Comparison of ENCODE assay signal across 12 mouse cellular contexts in genomic region chr6:106593756-106594155, GRCm38 (mm10).
DNase-seq lines count a peak whose midpoint lies in the region; ATAC-seq and TF ChIP-seq lines count a peak whose summit lies in the region.
"Had no signal": no experiment of that assay in that cellular context is flagged by ENCODE, and none has a peak within 500 bp of the region (broad histone marks: within the 10 kb centered on the region; RNA-seq: fewer than 3 reads in every experiment).

No protein-coding gene starts in this region.

- peaks cover 7% of the 10 kb centered on the region for H3K4me1 ChIP-seq in hindbrain, embryonic 13.5 days (replicated peaks)
- peaks cover 9% of the 10 kb centered on the region; the same call in 1 of the 2 replicates for H3K4me1 ChIP-seq in hindbrain, embryonic 10.5 days (replicated peaks)
- H3K4me1 ChIP-seq in ES-E14 (ENCODE audit: control insufficient read depth in 2 of 2, insufficient read depth in 2 of 2, low read length in 2 of 2, poor library complexity in 1 of 2): no peaks in the 10 kb centered on the region; a peak in 1 of 4 replicates
- 0 out of 2 replicates have a peak, but pooled peaks cover 5% of the 10 kb centered on the region for H3K4me1 ChIP-seq in limb, embryonic 11.5 days (ENCODE audit: control insufficient read depth, insufficient read depth, low read length)
- H3K4me1 ChIP-seq in liver, postnatal 0 days (ENCODE audit: insufficient read depth): no peaks in the 10 kb centered on the region
- H3K4me1 ChIP-seq: liver, embryonic 13.5 days had no signal

- H3K4me3 ChIP-seq in hindbrain, embryonic 13.5 days: no peak overlapping the region
- no peak overlapping the region; the same call in 1 of the 2 replicates for H3K4me3 ChIP-seq in hindbrain, embryonic 10.5 days
- no peak overlapping the region for H3K4me3 ChIP-seq in ES-E14 (ENCODE audit: insufficient read depth in 1 of 2, low read depth in 1 of 2, low read length in 2 of 2, poor library complexity in 1 of 2, severe bottlenecking in 1 of 2)
- H3K4me3 ChIP-seq in limb, embryonic 11.5 days (ENCODE audit: low read depth, low read length): no peak overlapping the region
- no peak overlapping the region for H3K4me3 ChIP-seq in liver, postnatal 0 days (ENCODE audit: low read depth, low read length)
- H3K4me3 ChIP-seq: layer of hippocampus, adult 2 months; liver, embryonic 13.5 days had no signal

- no peak for TF ChIP-seq CTCF in brain, embryonic 14.5 days (IDR thresholded peaks at IDR 0.05; ENCODE audit: borderline replicate concordance, extremely low read depth, insufficient read depth, insufficient read length)
- no peak for TF ChIP-seq CTCF in liver, postnatal 0 days (IDR thresholded peaks at IDR 0.05; ENCODE audit: low read depth)

- in situ Hi-C loops in ES-E14 (cut with MboI; ENCODE audit: low sequenced_read_pairs in 2 of 2, unreplicated experiment in 2 of 2): no loop called here

- H3K27ac ChIP-seq in hindbrain, embryonic 13.5 days: no peak overlapping the region
- no peak overlapping the region for H3K27ac ChIP-seq in hindbrain, embryonic 10.5 days
- H3K27ac ChIP-seq in ES-E14 (ENCODE audit: insufficient read depth, low read depth, low read length, poor library complexity, severe bottlenecking): no peak overlapping the region
- H3K27ac ChIP-seq in limb, embryonic 11.5 days (replicated peaks; ENCODE audit: low read depth, low read length): no peak overlapping the region; the same call in 1 of the 2 replicates
- H3K27ac ChIP-seq in liver, postnatal 0 days (ENCODE audit: low read depth): no peak overlapping the region
- H3K27ac ChIP-seq: layer of hippocampus, adult 2 months; liver, embryonic 13.5 days had no signal

- no peak for TF ChIP-seq POLR2A in brain, embryonic 14.5 days (IDR thresholded peaks at IDR 0.05; ENCODE audit: borderline replicate concordance, extremely low read depth, insufficient read depth, insufficient read length, poor library complexity, severe bottlenecking)

- H3K4me2 ChIP-seq in hindbrain, embryonic 13.5 days: peak overlapping the region; percentile 30
- H3K4me2 ChIP-seq in limb, embryonic 11.5 days (ENCODE audit: low read depth, severe bottlenecking): no peak overlapping the region
- H3K4me2 ChIP-seq in liver, postnatal 0 days (ENCODE audit: low read depth, low read length): no peak overlapping the region
- H3K4me2 ChIP-seq: liver, embryonic 13.5 days had no signal

- intact Hi-C loops in left cerebral cortex, postnatal 36 days (cut with DNase I): no loop called here

- no peaks in the 10 kb centered on the region for H3K9me3 ChIP-seq in hindbrain, embryonic 13.5 days
- no peaks in the 10 kb centered on the region for H3K9me3 ChIP-seq in hindbrain, embryonic 10.5 days
- no peaks in the 10 kb centered on the region for H3K9me3 ChIP-seq in ES-E14 (ENCODE audit: control insufficient read depth, insufficient read depth, low read depth, low read length)
- H3K9me3 ChIP-seq in limb, embryonic 11.5 days (ENCODE audit: control insufficient read depth, low read length): no peaks in the 10 kb centered on the region
- H3K9me3 ChIP-seq in liver, postnatal 0 days (ENCODE audit: low read length): no peaks in the 10 kb centered on the region
- H3K9me3 ChIP-seq: G1E; liver, embryonic 13.5 days had no signal

- no peak for ATAC-seq in hindbrain, embryonic 13.5 days (ENCODE audit: low FRiP score)
- ATAC-seq in limb, embryonic 11.5 days (ENCODE audit: insufficient number of reproducible peaks, low FRiP score, low TSS enrichment, low read depth): no peak
- ATAC-seq in liver, postnatal 0 days: no peak

- no peak for TF ChIP-seq EP300 in liver, postnatal 0 days (IDR thresholded peaks at IDR 0.05; ENCODE audit: low read depth)

- no peaks in the 10 kb centered on the region for H3K36me3 ChIP-seq in hindbrain, embryonic 13.5 days
- H3K36me3 ChIP-seq in hindbrain, embryonic 10.5 days: no peaks in the 10 kb centered on the region
- H3K36me3 ChIP-seq in ES-E14 (ENCODE audit: control insufficient read depth, insufficient read depth, low read length, poor library complexity, severe bottlenecking): no peaks in the 10 kb centered on the region
- H3K36me3 ChIP-seq in limb, embryonic 11.5 days (ENCODE audit: control insufficient read depth, insufficient read depth, low read length): no peaks in the 10 kb centered on the region
- no peaks in the 10 kb centered on the region for H3K36me3 ChIP-seq in liver, postnatal 0 days (replicated peaks; ENCODE audit: insufficient read depth, low read length)
- H3K36me3 ChIP-seq: G1E; liver, embryonic 13.5 days had no signal

- no peak for DNase-seq in hindbrain, embryonic 10.5 days (ENCODE audit: low spot score)
- DNase-seq in ES-E14 (ENCODE audit: low read depth, low spot score): peak; percentile 39
- peak; percentile 25 for DNase-seq in brain, embryonic 14.5 days (ENCODE audit: low read depth)
- DNase-seq in limb, embryonic 11.5 days (ENCODE audit: low spot score): peak; percentile 25
- DNase-seq in left cerebral cortex, postnatal 36 days (ENCODE audit: low spot score in 2 of 2): no peak
- no peak for DNase-seq in liver, postnatal 0 days
- DNase-seq: liver, embryonic 13.5 days; spleen, adult 18-20 months; thymus, postnatal 14 days had no signal

- H3K9ac ChIP-seq in hindbrain, embryonic 13.5 days: no peak overlapping the region
- no peak overlapping the region for H3K9ac ChIP-seq in ES-E14 (ENCODE audit: insufficient read depth, low read depth, low read length, poor library complexity, severe bottlenecking)
- H3K9ac ChIP-seq in limb, embryonic 11.5 days (ENCODE audit: low read length): no peak overlapping the region
- no peak overlapping the region for H3K9ac ChIP-seq in liver, postnatal 0 days (replicated peaks)
- H3K9ac ChIP-seq: liver, embryonic 13.5 days had no signal

- WGBS in hindbrain, embryonic 13.5 days: 11% methylated on average over 9 of the region's 9 CpGs
- 14% methylated on average over 9 of the region's 9 CpGs for WGBS in hindbrain, embryonic 10.5 days
- WGBS in limb, embryonic 11.5 days: 20% methylated on average over 9 of the region's 9 CpGs
- WGBS in liver, postnatal 0 days (ENCODE audit: insufficient replicate concordance): 30% methylated on average over 9 of the region's 9 CpGs

- no peaks in the 10 kb centered on the region for H3K27me3 ChIP-seq in hindbrain, embryonic 13.5 days
- H3K27me3 ChIP-seq in hindbrain, embryonic 10.5 days (ENCODE audit: insufficient read depth, poor library complexity, severe bottlenecking): no peaks in the 10 kb centered on the region
- no peaks in the 10 kb centered on the region for H3K27me3 ChIP-seq in limb, embryonic 11.5 days (ENCODE audit: control insufficient read depth, insufficient read depth, low read length)
- H3K27me3 ChIP-seq in liver, postnatal 0 days (ENCODE audit: insufficient read depth, low read length): no peaks in the 10 kb centered on the region
- H3K27me3 ChIP-seq: liver, embryonic 13.5 days had no signal

TF ChIP-seq in ES-E14, 5 proteins besides CTCF, POLR2A, EP300 and RAD21:
- no peak for TF ChIP-seq CHD2 (IDR thresholded peaks at IDR 0.05; ENCODE audit: low read depth, low read length)
- TF ChIP-seq HCFC1 (IDR thresholded peaks at IDR 0.05; ENCODE audit: borderline replicate concordance, insufficient read depth, low read length): no peak
- no peak for TF ChIP-seq ZC3H11A (IDR thresholded peaks at IDR 0.05; ENCODE audit: borderline replicate concordance, low read depth, low read length)
- no peak for TF ChIP-seq ZNF384 (IDR thresholded peaks at IDR 0.05; ENCODE audit: low read depth, low read length)
- no peak for TF ChIP-seq MAFK (IDR thresholded peaks at IDR 0.05; ENCODE audit: insufficient read depth, low read depth, low read length)

Comparison
In these comparisons a context has a peak if more than half of its experiments do, and no peak if none do; other contexts are left out.
1. DNase-seq: peak in ES-E14 (single experiment), brain, embryonic 14.5 days (single experiment) and limb, embryonic 11.5 days (single experiment); none in hindbrain, embryonic 10.5 days (single experiment), left cerebral cortex, postnatal 36 days (0 of 2) and liver, postnatal 0 days (single experiment).